Mouse (Mus musculus): ENCODE measurements around the gene Cacng7. TPM values are rescaled to one million over a fixed set of nuclear protein-coding genes. Genes with fewer than 3 reads are reported as not detected.

Cacng7 gene
- polyA plus RNA-seq, 1 experiment: 63.7 TPM

GRCm38 (mm10) chr7:3366705-3367516, 34.2 kb downstream of the Cacng7 start:
- TF ChIP-seq CTCF (IDR thresholded peaks at IDR 0.05; ENCODE audit: borderline replicate concordance, insufficient read depth, low read length): no peak
- no peak for TF ChIP-seq POLR2A (IDR thresholded peaks at IDR 0.05; ENCODE audit: low read depth, low read length)
- no peak overlapping the region for H3K4me3 ChIP-seq (ENCODE audit: insufficient read depth, low read length)
- H3K4me1 ChIP-seq (ENCODE audit: control insufficient read depth, insufficient read depth, low read length): no peaks in the 10 kb centered on the region
- H3K27ac ChIP-seq (ENCODE audit: insufficient read depth, low read length): no peak overlapping the region

- no peak overlapping the region for H3K27ac ChIP-seq (ENCODE audit: insufficient read depth, low read length)
- H3K4me1 ChIP-seq (ENCODE audit: control insufficient read depth, insufficient read depth, low read length): no peaks in the 10 kb centered on the region
- no peak for TF ChIP-seq CTCF (IDR thresholded peaks at IDR 0.05; ENCODE audit: borderline replicate concordance, insufficient read depth, low read length)
- TF ChIP-seq POLR2A (IDR thresholded peaks at IDR 0.05; ENCODE audit: low read depth, low read length): no peak
- H3K4me3 ChIP-seq (ENCODE audit: insufficient read depth, low read length): no peak overlapping the region
Measured at GRCm38 (mm10) chr7:3367569-3367968, 34.8 kb downstream of the Cacng7 start.

GRCm38 (mm10) chr7:3368311-3368710, 35.6 kb downstream of the Cacng7 start:
- H3K4me1 ChIP-seq (ENCODE audit: control insufficient read depth, insufficient read depth, low read length): no peaks in the 10 kb centered on the region
- no peak overlapping the region for H3K4me3 ChIP-seq (ENCODE audit: insufficient read depth, low read length)
- no peak overlapping the region for H3K27ac ChIP-seq (ENCODE audit: insufficient read depth, low read length)
- TF ChIP-seq POLR2A (IDR thresholded peaks at IDR 0.05; ENCODE audit: low read depth, low read length) (no peak), CTCF (IDR thresholded peaks at IDR 0.05; ENCODE audit: borderline replicate concordance, insufficient read depth, low read length) (no peak)

GRCm38 (mm10) chr7:3369189-3369588, 36.4 kb downstream of the Cacng7 start:
- no peak overlapping the region for H3K27ac ChIP-seq (ENCODE audit: insufficient read depth, low read length)
- TF ChIP-seq CTCF (IDR thresholded peaks at IDR 0.05; ENCODE audit: borderline replicate concordance, insufficient read depth, low read length) (no peak), POLR2A (IDR thresholded peaks at IDR 0.05; ENCODE audit: low read depth, low read length) (no peak)
- H3K4me3 ChIP-seq (ENCODE audit: insufficient read depth, low read length): no peak overlapping the region
- H3K4me1 ChIP-seq (ENCODE audit: control insufficient read depth, insufficient read depth, low read length): no peaks in the 10 kb centered on the region

GRCm38 (mm10) chr7:3370407-3370806, 37.7 kb downstream of the Cacng7 start:
- TF ChIP-seq CTCF (IDR thresholded peaks at IDR 0.05; ENCODE audit: borderline replicate concordance, insufficient read depth, low read length) (no peak), POLR2A (IDR thresholded peaks at IDR 0.05; ENCODE audit: low read depth, low read length) (no peak)
- Histone ChIP-seq H3K27ac (ENCODE audit: insufficient read depth, low read length) (no peak overlapping the region), H3K4me1 (ENCODE audit: control insufficient read depth, insufficient read depth, low read length) (no peaks in the 10 kb centered on the region), H3K4me3 (ENCODE audit: insufficient read depth, low read length) (no peak overlapping the region)

- Histone ChIP-seq H3K4me1 (ENCODE audit: control insufficient read depth, insufficient read depth, low read length) (no peaks in the 10 kb centered on the region), H3K27ac (ENCODE audit: insufficient read depth, low read length) (no peak overlapping the region), H3K4me3 (ENCODE audit: insufficient read depth, low read length) (no peak overlapping the region)
- TF ChIP-seq CTCF (IDR thresholded peaks at IDR 0.05; ENCODE audit: borderline replicate concordance, insufficient read depth, low read length) (no peak), POLR2A (IDR thresholded peaks at IDR 0.05; ENCODE audit: low read depth, low read length) (no peak)
Measured at GRCm38 (mm10) chr7:3372376-3372775, 39.6 kb downstream of the Cacng7 start.

- Histone ChIP-seq H3K4me1 (ENCODE audit: control insufficient read depth, insufficient read depth, low read length) (no peaks in the 10 kb centered on the region), H3K27ac (ENCODE audit: insufficient read depth, low read length) (no peak overlapping the region), H3K4me3 (ENCODE audit: insufficient read depth, low read length) (no peak overlapping the region)
- TF ChIP-seq POLR2A (IDR thresholded peaks at IDR 0.05; ENCODE audit: low read depth, low read length): no peak
- no peak for TF ChIP-seq CTCF (IDR thresholded peaks at IDR 0.05; ENCODE audit: borderline replicate concordance, insufficient read depth, low read length)
Measured at GRCm38 (mm10) chr7:3373754-3374153, 41.0 kb downstream of the Cacng7 start.

GRCm38 (mm10) chr7:3376831-3377230, 44.1 kb downstream of the Cacng7 start:
- Histone ChIP-seq H3K4me1 (ENCODE audit: control insufficient read depth, insufficient read depth, low read length) (no peaks in the 10 kb centered on the region), H3K4me3 (ENCODE audit: insufficient read depth, low read length) (no peak overlapping the region), H3K27ac (ENCODE audit: insufficient read depth, low read length) (no peak overlapping the region)
- TF ChIP-seq POLR2A (IDR thresholded peaks at IDR 0.05; ENCODE audit: low read depth, low read length) (no peak), CTCF (IDR thresholded peaks at IDR 0.05; ENCODE audit: borderline replicate concordance, insufficient read depth, low read length) (no peak)

- H3K4me3 ChIP-seq (ENCODE audit: insufficient read depth, low read length): no peak overlapping the region
- no peak for TF ChIP-seq POLR2A (IDR thresholded peaks at IDR 0.05; ENCODE audit: low read depth, low read length)
- TF ChIP-seq CTCF (IDR thresholded peaks at IDR 0.05; ENCODE audit: borderline replicate concordance, insufficient read depth, low read length): no peak
- H3K4me1 ChIP-seq (ENCODE audit: control insufficient read depth, insufficient read depth, low read length): 0 out of 2 replicates have a peak, but pooled peaks cover 2% of the 10 kb centered on the region
- no peak overlapping the region for H3K27ac ChIP-seq (ENCODE audit: insufficient read depth, low read length)
Measured at GRCm38 (mm10) chr7:3382123-3382522, 49.4 kb downstream of the Cacng7 start.

- no peak for TF ChIP-seq POLR2A (IDR thresholded peaks at IDR 0.05; ENCODE audit: low read depth, low read length)
- Histone ChIP-seq H3K27ac (ENCODE audit: insufficient read depth, low read length) (no peak overlapping the region), H3K4me1 (ENCODE audit: control insufficient read depth, insufficient read depth, low read length) (0 out of 2 replicates have a peak, but pooled peaks cover 2% of the 10 kb centered on the region), H3K4me3 (ENCODE audit: insufficient read depth, low read length) (no peak overlapping the region)
Measured at GRCm38 (mm10) chr7:3384807-3385319, 52.1 kb downstream of the Cacng7 start.
